Mouse (Mus musculus): ENCODE data around the gene Cplx3. TPM values are rescaled to one million over a fixed set of nuclear protein-coding genes. Genes with fewer than 3 reads are reported as not detected.

The Cplx3 gene
- polyA plus RNA-seq, 2 experiments from 2014 or later: not detected

DNA sequence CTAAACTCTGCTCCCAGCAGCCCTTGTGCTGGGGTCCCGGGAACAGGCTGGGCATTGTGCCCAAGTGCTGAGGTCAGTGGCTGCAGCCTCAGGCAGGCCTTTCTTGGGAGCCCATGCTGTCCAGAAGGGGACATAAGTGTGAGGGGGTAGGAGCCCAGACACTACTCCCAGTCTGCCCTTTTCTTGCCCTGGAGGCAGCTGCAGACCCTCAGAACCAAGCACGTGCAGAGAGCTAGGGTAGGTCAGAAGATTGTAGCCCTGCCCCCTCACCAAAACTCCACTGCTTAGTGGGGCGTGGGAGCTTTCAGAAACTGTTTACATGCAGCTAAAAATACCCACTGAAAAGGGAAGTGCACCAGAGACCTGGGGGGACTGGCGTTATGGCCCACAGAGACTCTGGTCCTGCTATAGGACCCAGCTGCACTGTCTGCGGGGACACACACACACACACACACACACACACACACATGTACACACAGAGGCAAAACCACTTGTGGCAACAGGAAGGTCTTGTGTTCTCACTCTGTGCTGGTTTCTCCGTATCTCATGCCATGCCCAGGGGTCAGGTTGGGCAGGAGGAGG is 31.8 kb upstream of the Cplx3 start:
- no peak for ATAC-seq

DNA sequence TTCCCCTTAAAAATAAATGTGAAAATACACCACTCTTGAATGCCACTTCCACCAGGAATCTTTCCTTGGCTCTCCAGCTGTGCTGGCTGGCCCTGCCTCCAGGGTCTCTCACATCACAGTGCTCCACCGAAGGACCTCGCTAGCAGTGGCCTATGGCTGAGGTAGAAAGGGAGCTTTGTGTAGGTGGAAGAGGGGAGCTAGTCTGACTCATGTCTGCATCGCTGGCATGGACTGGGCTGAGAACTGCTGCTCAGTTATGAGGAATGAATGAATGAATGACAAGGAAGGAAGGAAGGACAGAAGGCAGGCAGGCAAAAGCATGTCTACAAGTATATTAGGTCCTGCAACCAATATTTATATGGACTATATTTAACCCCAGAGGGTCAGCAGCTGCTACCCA is 31.2 kb upstream of the Cplx3 start:
- no peak for ATAC-seq

DNA sequence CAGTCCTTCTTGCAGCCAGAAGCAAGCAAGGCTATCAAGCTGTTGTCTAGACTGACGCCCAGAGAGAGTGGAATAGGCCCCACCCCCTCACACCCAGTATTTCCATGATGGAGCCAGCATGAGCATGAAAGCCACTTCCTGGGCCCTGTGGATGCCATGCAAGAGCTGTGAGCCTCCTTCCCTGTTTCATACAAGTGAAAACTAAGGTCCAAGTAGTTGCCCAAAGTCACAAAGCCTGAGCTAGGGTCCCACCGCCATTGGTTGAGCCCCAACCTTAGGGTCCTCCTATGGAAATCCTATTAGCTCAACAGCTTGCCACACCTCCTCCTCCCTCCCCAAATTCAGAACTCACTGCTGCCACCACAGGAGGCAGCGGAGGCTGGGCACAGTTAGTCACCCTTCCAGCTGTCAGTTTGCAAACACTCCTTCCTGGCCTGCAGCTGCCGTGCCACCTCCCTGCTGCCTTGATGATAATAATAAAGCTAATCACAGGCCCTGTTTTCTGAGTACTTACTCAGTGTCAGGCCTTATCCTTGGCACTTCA is 27.5 kb upstream of the Cplx3 start:
- ATAC-seq: peak; percentile 69

DNA sequence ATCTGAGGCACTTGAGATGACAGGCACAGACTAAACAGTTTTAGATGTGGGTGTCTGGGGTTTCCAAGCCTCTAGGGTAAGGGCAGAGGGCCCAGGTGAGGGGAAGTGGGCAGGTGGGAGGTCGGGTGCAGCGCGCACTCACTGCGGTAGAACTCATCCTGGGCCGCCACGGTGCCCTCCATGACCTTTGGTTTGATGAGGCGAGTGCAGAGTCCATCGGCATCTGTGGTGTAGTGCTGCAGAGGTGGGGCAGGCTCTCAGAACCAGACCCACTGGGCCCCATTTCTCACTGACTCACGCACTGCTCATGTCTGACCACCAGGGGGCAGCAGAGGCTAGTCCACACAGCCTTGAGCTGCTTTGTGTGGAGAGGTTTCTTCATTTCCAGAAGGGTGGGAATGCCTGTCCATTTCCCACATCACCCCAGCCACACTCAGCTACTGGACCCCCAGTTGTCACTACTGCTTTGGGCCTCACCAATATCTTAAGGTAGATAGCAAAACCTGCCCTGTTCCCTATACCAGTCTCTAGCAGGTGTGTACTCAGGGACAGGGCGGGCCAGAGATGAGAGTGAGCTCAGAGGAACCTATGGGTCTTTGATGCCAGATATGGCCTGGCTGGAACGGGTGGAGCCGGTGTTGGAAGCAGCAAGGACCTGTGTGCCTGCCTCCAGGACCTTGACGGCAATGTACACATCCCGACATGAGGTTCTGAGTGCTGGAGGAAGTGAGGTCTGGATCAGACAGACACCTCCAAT is 23.2 kb upstream of the Cplx3 start:
- peak; percentile 45 for ATAC-seq

DNA sequence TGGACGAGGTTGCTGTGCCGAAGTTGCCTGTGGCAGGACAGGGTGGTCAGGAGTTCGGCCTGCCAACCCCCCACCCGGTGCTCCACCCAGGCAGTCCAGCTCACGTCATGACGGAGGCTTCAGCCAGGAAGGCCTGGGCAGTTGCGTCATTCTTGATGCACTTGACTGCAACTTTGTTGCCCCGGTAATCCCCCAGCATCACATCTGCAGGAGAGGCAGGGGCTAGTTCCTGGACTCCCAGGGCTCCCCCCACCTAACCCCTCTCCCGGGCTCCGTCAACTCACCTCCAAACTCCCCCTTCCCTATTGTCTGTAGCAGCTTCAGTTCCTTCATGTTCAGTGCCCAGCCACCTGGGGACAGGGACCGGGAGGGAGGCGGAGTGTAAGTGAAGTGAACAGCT is 22.6 kb upstream of the Cplx3 start:
- ATAC-seq: no peak

DNA sequence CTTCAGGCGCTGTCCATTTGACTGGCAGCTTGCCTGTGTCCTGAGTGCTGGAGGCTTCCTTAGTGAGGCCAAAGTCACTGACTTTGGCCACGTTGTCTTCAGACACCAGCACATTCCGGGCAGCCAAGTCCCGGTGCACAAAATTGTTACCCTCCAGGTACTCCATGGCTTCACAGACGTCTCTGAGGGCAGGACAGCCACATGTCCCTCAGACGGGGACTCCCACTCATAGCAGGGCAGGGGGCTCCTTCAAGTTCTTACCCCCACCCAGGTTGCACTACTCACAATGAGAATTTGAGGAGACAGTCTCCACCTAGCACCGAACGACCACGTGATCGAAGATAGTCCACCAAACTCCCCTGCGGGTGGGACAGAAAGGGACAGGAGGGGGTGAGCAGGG is 21.8 kb upstream of the Cplx3 start:
- no peak for ATAC-seq

DNA sequence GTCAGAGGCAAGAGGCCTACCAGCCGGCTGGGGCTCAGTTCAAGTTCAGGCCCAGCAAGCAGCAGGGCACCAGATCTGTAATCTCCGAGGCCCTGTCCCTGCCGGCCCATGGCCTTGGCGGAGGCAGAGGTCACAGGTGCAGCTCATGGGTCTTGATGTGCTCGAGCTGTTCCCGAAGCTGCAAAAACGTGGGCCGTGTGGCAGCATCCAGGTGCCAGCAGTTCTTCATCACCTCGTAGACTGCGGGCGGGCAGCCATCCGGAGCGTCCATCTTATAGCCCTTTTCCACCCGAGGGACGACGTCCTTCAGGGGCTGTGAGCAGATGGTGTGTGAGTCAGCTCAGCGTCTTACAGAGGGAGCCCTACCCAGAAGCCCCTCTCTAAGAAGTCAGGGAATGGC is 21.1 kb upstream of the Cplx3 start:
- ATAC-seq: no peak

DNA sequence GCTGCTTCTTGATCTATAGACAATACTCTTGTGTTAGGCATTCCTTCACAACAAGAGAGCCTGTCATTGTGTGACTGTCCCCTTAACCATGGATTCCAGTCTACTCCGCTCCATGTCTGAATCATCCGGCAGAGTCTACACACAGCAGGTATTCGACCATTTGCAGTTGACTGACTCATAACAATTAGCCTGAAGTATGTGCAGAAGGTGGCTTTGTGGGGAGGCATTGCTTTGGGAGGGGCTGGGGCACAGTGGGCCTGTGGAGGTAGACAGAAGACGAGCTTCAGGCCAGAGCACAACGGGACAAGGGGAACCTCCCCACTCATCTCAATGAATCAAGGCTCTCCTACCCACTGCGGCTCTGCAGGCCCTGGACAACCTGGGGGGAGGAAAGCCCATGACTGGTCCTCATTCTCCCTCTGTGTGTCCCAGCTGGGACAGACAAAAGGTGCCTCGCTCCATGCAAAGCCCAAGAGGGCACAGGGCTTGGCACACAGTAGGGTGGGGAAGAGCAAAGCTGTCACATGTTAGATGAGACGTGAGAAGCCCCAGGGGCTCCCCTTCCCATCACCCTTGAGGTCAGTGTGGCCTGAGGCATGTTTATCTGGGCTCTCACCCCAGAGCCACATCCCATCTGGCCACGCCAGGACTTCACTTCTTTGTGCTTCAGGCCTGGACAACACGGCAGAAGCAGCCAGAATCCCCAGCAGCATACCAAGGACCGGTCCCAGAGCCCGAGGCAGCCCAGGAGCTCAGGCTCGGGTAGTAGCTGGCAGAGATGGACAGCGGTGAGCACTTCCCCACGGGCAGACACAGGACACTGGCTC is 19.8 kb upstream of the Cplx3 start:
- ATAC-seq: no peak

DNA sequence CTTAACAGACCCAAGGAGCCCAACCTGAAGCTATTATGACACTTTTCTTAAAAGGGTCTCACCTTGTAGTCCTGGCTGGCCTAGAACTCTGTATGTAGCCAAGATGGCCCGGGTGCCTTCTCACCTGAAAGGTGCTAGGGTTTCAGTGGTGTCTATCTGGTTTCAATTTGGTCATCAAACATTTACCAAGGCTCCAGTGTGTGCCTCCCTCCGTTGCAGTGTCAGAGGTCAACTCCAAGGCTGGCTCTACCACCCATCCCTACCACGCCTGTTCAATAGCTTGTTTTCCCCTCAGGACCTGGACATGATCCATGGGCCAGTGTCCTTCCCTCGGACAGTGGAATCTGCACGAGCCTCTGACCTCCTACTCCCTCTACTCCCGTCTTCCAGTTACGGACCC is 18.2 kb upstream of the Cplx3 start:
- no peak for ATAC-seq

DNA sequence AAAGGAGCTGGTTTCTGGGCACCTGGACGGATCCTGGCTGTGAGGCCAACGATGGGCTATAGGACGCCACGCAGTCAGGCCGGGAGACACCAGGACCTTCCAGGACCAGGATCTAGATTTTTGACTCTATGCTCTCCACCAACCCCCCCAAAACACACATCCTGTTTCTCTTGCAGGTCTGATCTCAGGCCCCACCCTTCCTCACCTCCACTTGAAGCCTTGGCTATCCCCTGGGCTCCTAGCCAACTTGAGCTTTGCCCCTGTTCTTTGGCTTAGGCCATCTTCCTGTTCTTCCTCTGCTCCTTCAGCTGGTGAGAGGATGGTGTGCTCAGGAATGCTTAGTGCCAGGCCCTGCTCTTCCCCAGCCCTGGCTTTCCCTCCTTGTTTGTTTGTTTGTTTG is 14.6 kb upstream of the Cplx3 start, which contains the start of gene Lman1l:
TSS of gene Lman1l (minus strand) at position 101 of the 400 bp plus-strand sequence.
- ATAC-seq: peak; percentile 40

DNA sequence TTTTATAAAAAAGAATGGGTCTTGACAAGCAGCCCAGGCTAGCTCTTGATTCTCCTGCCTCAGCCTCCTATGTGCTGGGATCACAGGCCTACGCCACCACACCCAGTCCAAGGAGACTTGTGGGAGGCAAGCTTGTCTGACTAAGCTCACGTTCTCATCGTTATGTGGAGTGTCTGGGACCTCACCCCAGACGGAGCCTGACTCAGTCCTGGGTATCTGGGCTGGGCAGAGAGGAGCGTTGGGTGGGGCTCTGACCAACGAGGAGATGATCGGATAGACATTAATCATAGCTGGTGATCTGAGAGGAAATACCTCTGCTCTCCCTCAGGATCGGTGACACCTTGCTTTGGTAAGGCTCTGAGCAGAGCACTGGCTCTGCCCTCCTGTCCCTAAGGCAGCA is 12.8 kb upstream of the Cplx3 start:
- no peak for ATAC-seq

DNA sequence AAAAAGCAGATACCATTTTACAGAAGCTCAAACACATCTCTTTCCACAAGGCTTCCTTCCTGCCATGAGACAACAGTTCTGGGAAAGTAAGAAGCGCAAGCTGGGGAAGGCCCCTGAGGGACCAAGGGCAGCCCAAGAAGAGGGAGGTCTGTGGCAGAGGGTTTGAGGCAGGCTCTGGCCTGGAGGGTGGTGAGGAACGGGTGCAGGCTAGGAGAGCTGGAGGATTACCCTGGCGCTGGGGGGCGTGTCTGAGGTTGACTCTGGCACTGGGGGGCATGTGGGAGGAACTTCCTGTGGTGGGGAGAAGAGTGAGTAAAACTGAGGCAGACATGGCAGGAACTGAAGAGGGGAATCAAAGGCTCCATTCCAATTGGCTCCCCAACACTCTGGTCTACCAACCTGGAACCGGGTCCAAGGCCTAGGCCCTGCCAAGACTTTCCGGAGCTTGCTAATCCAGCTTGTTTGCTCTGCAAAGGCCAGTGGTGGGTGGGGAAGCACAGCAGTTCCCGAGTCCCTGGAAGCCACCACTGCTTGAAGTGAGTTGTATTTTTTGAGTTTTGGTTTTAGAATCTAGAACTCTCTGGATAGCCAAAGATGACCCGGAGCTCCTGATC is 11.6 kb upstream of the Cplx3 start:
- no peak for ATAC-seq

DNA sequence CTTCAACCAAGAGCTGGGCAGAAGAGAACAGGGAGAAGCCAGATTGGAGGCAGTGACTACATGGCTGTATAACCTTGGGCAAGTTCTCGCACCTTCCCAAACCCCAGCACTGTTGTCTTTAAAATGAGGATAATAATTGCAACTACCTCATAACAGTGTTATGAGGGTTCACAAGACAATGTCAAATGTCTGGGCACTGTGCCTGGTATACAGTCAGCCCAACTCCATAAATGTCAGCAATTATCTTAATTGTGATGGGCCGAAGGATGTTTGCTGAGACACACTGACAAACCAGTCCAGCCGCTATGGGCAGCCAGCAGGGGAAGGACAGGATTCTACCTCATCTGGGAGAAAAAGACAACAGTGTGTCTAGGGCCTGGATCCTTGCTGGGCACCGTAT is 8.7 kb upstream of the Cplx3 start:
- ATAC-seq: no peak

DNA sequence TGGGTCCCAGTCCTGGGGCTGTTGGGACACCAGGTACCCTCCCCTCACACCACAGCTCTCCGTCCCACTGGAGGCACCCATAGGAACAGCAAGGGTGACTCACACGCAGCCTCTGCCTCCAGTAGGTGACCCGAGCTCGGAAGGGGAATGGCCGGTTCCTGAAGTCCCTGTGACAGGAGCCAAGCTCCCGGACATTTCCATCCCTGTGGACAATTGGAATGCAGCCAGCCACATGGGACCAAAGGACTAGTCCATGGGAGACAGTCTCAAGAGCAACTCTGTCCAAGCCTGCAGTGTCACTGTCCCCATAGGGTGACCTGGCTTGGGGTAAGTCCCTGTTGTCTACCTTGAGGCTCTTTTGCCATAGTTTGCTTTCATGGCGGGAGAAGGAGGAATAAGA is 7.9 kb upstream of the Cplx3 start:
- no peak for ATAC-seq

DNA sequence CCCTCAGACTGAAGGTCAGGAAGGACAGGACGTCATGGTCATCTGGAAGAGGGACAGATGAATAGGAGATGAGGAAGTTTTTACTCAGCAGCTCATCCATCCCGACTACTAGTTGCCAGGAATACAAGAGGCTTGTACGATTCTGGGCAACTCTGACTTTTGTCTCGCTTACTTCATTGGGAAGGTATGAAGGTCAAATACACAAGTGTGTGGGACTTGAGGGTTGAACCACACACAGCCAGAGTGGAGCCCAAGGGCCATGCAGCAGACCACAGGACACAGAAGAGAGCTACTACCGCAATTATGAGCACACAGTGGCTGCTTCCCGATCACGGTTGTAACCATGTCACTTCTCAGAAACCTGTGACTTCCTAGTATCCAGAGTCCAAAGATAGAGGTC is 6.5 kb upstream of the Cplx3 start:
- no peak for ATAC-seq

DNA sequence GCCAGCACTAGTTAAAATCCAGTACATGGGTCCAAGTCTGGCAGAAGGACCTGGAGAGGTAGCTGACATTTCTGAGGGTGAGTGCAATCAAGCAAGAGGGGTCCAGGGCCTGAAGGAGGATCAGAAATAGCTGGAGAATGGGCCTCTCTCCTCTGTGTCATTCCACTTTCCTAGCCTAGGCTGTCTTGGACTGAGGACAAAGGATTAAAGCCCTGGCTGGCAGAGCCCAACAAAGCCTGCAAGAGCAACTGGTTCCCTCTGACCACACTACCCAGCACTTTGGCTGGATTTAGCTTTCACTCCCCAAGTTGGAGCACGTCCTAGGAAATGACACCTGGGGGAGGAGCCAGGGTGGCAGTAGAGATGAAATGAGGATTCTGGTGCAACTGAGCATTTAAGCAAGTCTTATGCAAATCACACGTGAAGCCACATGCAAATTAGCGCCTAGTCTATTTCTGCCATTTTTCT is 4.3 kb upstream of the Cplx3 start:
- ATAC-seq: no peak

DNA sequence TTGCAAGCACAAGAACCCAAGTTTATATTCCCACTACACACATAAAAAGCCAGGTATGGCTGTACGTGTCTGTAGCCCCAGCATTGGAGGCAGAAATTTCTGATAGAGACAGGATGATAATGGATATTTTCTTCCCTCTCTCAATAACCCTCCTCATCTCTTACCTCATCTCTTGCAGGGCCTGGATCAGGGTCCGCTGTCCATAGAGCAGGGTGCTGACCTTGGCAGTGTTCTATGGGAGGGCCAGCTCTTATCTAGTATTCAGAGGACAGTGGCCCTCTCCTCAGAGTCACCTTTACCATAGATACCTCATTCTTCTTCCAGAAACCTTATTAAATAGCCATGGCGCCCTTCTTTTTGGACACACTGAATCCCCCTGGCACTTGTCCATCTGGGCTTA is 3.7 kb upstream of the Cplx3 start:
- no peak for ATAC-seq

DNA sequence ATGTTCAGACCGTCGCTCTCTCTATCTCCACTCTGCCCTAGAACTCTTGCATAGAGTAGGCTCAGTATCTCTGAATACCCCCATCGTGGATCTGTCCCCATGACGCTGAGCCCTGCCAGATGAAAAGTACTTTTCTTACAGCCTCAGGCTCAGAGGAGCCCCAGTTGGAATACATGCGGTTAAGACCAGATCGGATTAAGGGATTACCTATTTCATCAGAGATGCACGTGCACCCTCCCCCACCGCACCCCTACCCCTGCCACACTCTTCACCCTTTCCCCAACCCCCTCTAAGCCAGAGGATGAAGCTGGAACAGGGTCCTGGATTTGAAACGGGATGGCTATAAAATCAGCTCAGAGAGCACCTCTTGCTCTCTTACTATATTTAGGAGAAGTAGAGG is 578 bp downstream of the Cplx3 start:
- no peak for ATAC-seq

DNA sequence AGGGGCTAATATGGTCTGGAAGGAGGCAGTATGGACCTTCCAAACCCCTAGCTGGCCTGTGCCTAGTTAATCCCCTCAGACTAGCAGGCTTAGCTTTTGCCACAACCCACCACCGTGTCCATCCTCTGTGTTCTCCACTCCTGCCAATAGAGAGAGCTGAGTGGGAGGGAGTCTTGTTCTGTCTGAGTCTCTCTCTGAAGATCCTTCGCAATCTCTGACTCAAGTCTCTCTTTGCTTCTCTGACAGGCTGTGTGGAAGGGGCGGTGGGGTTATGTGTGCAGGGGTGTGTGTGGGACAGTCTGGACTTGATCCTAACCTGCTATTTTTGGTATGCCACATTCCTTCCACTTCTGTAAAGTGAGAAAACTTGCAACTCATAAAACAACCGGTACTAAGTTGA is 1.2 kb downstream of the Cplx3 start:
- no peak for ATAC-seq

DNA sequence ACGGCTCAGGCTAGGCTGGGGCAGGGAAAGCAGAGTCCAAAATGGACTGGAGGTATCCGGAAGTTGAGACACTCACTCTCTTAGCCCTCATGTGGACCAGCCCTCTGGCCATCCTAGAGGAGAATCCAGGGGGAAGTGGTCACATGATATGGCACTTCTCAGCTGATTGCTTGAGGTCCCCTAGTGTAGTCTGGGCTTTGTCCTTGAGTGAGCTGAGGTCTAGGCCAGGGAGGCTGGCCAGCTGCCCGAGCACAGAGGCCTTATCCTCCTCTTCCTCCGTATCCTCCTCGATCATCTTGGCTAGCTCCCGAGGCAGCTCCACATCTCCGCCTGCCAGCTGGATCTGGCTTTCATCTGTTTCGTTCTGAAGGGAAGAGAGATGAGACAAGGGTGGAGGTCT is 4.0 kb downstream of the Cplx3 start:
- ATAC-seq: no peak

DNA sequence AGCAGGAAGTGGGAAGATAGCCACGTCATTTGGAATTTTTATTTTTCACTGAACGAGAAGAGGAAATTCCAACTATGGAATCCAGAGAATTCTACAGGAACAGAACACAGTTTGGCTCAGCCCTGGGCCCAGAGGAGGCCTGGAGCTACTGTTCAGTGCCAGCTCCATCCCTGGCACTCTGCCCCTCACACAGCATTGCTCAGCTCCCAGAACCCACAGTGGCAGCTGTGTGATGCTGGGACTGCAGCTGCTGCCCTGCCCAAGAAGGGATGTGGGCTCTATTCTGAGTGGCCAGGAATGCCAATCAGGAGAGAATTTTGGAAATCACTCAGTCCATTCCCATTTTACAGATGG is 4.8 kb downstream of the Cplx3 start:
- no peak for ATAC-seq

DNA sequence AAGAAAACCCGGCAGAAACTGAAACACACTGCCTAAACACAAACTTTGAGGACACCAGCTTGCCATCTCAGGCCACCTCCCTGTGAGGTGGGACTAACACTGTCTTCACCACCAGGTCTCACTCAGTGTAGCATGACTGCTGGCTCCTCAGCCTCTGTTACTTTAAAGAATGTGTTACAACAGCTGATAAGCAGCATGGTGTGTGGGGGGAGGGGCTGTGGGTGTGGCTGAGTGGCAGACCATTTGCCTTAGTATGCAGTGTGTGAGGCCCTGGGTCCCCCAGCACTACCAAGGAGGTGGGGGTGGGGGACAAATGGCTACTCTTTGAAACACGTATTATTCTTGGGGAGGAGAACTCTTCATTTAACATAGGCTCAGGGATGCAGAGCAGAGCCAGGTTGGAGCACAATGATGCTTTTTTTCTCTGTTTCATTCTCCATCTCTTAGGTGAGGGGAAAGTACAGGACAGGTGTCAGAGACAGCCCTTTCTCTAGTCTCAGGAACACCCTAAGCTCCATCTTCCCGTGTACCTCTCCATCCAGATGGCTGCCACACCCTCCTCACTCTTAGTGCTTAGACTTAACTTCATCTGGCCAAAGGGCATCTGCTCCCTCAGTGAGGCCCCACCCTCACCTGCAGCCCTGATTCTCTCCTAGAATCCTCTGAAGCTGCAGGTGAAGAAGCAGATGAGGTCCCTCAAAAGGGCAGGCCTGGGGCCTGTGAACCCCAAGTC is 5.3 kb downstream of the Cplx3 start:
- ATAC-seq: no peak

Data from CD4-positive, CD25-positive, alpha-beta regulatory T cell, adult 4 months (primary cell).